Mouse (Mus musculus) cerebellum, postnatal 36 days (tissue): ENCODE measurements at regions not wholly inside any gene's neighbourhood (a gene's known extent, or its start where the extent isn't known, plus 50 kb on each side); places are given as distances from the start of the nearest gene placed in this dataset.

Source experiments
- DNase-seq, 2 experiments: peaks; one replicate each; pipeline ENCODE4 v3.0.0; 2021 to 2022; ENCODE audit warnings: mixed read lengths in 2 of 2

GRCm38 (mm10) chr9:12492890-12493618, 752.6 kb downstream of the Jrkl start:
- DNase-seq, result no peak

GRCm38 (mm10) chr9:12457810-12458209, 787.8 kb downstream of the Jrkl start:
- no peak for DNase-seq

GRCm38 (mm10) chr9:12456695-12457094, 788.9 kb downstream of the Jrkl start:
- DNase-seq, result no peak

GRCm38 (mm10) chr9:12434171-12434570, 811.5 kb downstream of the Jrkl start:
- DNase-seq, result no peak

- no peak for DNase-seq
These were observed 823.7 kb downstream of the Jrkl start for GRCm38 (mm10) chr9:12421906-12422305.

- DNase-seq, result no peak
These were observed 837.1 kb downstream of the Jrkl start for GRCm38 (mm10) chr9:12408500-12408899.

- peak in 1 of 2 experiments; percentile 2 for DNase-seq
These were observed 841.4 kb downstream of the Jrkl start for GRCm38 (mm10) chr9:12404185-12404584.

GRCm38 (mm10) chr9:12395648-12396047, 850.0 kb downstream of the Jrkl start:
- no peak for DNase-seq

GRCm38 (mm10) chr9:12380732-12381645, 864.6 kb downstream of the Jrkl start:
- DNase-seq, result peak in 1 of 2 experiments; percentile 9

GRCm38 (mm10) chr9:12380029-12380428, 865.6 kb downstream of the Jrkl start:
- no peak for DNase-seq

GRCm38 (mm10) chr9:12344296-12344695, 901.3 kb downstream of the Jrkl start:
- no peak for DNase-seq

- DNase-seq, result no peak
These were observed 904.2 kb downstream of the Jrkl start for GRCm38 (mm10) chr9:12341453-12341852.

- DNase-seq, result no peak
These were observed 932.0 kb downstream of the Jrkl start for GRCm38 (mm10) chr9:12313517-12314075.

GRCm38 (mm10) chr9:12313027-12313426, 932.6 kb downstream of the Jrkl start:
- DNase-seq, result no peak
